Mouse (Mus musculus) midbrain, postnatal 0 days (tissue): Measurements from ENCODE around the gene Rsph14. TPM values are rescaled to one million over a fixed set of nuclear protein-coding genes. Genes with fewer than 3 reads are reported as not detected.
A peak's percentile ranks its signal among the peaks of the same experiment; 100 is the strongest.

Source experiments
- ATAC-seq: fragments of 200-750 bp; cut with Nextera tagmentation; 2 replicates; pipeline ENCODE4 v1.8.0; 2017; ENCODE audit warnings: moderate number of reproducible peaks, mild to moderate bottlenecking, moderate TSS enrichment, moderate library complexity; ENCODE audit not compliant: low FRiP score
- DNase-seq: peaks from one replicate; pipeline ENCODE4 v3.0.0-alpha.2; 2015; ENCODE audit warnings: low spot score
- H3K27ac ChIP-seq: fragments of 300-500 bp; sonication (generic); 2 replicates; pipeline ENCODE4 v1.5.1; 2014; ENCODE audit warnings: low read depth, mild to moderate bottlenecking, low read length, mixed read lengths
- H3K27me3 ChIP-seq: fragments of 300-500 bp; sonication (generic); 2 replicates; pipeline ENCODE4 v1.6.1; 2014; ENCODE audit warnings: low read length, control low read depth, mixed read lengths; ENCODE audit not compliant: insufficient read depth
- H3K36me3 ChIP-seq: fragments of 300-500 bp; sonication (generic); 2 replicates; pipeline ENCODE4 v1.6.1; 2014; ENCODE audit warnings: low read length, control low read depth, mixed read lengths; ENCODE audit not compliant: insufficient read depth
- H3K4me1 ChIP-seq: fragments of 300-500 bp; sonication (generic); 2 replicates; pipeline ENCODE4 v1.6.1; 2014; ENCODE audit warnings: mild to moderate bottlenecking, control low read depth, antibody characterized with exemption, low read length, mixed read lengths; ENCODE audit not compliant: insufficient read depth
- H3K4me2 ChIP-seq: fragments of 300-500 bp; sonication (generic); 2 replicates; pipeline ENCODE4 v1.6.1; 2014; ENCODE audit warnings: low read depth, mild to moderate bottlenecking, low read length, mixed read lengths; ENCODE audit not compliant: poor library complexity, severe bottlenecking
- H3K4me3 ChIP-seq: fragments of 300-500 bp; sonication (generic); 2 replicates; pipeline ENCODE4 v1.5.1; 2014; ENCODE audit warnings: low read depth, mild to moderate bottlenecking, low read length, moderate library complexity
- H3K9ac ChIP-seq: fragments of 300-500 bp; sonication (generic); replicated peaks from 2 replicates; pipeline ENCODE4 v1.6.1; 2014; ENCODE audit warnings: mild to moderate bottlenecking, low read length, moderate library complexity, mixed read lengths; ENCODE audit not compliant: poor library complexity, severe bottlenecking
- H3K9me3 ChIP-seq: fragments of 300-500 bp; sonication (generic); 2 replicates; pipeline ENCODE4 v1.6.1; 2016; ENCODE audit warnings: low read length, control low read depth
- CTCF ChIP-seq: IDR thresholded peaks from 2 replicates; pipeline ENCODE4 v1.5.1; 2016; ENCODE audit warnings: antibody characterized with exemption, mild to moderate bottlenecking
- WGBS: fragments of 180-500 bp; shearing (Covaris S2); extraction: QIAGEN DNeasy Blood & Tissue Kit; methylation state at CpG from one replicate; pipeline ENCODE4 v1.1.7; 2014; 5-methylcytosine and 5-hydroxymethylcytosine counted together
- polyA plus RNA-seq: library from polyadenylated mRNA; unstranded; fragments of >200 nt; fragmentation: Nextera tagmentation; extraction: Ambion mirVana; gene quantifications from 2 replicates; pipeline ENCODE4 v1.2.1, GENCODE M21; 2015
- total RNA-seq: library from RNA; depleted of rRNA; stranded (reverse); fragments of >200 nt; gene quantifications from 2 replicates; pipeline ENCODE4 v1.2.3, GENCODE M21; 2014

Gene Rsph14
- total and polyA plus RNA-seq, 2 experiments from 2014 or later, result 0.27 to 1.2 TPM

- no peak for DNase-seq
- Histone ChIP-seq H3K4me2 (no peak overlapping the region), H3K9me3 (no peaks in the 10 kb centered on the region), H3K9ac (no peak overlapping the region), H3K27me3 (no peaks in the 10 kb centered on the region), H3K4me1 (no peaks in the 10 kb centered on the region), H3K27ac (no peak overlapping the region), H3K4me3 (no peak overlapping the region), H3K36me3 (peaks cover 10% of the 10 kb centered on the region)
- no peak for ATAC-seq
- no peak for TF ChIP-seq CTCF
- WGBS, result 71% methylated on average over 1 of the region's 2 CpGs
Measured at GRCm38 (mm10) chr10:75020271-75020670, 12.1 kb downstream of the Rsph14 start.

DNA sequence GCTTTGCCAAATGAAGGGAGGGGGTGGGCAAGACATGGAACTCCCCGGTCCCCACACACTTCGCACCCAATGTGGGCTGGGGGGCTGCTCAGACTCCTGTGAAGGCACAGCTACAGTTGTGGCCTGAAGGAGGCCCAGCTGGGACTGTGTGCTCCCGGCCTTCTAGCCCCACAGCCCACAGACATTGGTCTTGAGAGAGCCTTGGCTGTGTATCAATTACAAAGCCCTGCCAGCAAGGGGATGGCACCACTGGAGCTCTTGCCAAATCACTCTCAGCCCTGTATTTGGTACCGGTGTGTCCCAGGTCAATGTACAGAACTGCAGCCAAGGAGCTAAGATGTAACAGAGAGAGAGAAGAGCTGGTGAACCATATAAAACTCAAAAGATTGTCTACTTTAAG, 15.9 kb downstream of the Rsph14 start:
- no peak for ATAC-seq
- H3K9ac ChIP-seq, result no peak overlapping the region

GRCm38 (mm10) chr10:75015465-75015864, 16.9 kb downstream of the Rsph14 start:
- no peak for TF ChIP-seq CTCF
- Histone ChIP-seq H3K27me3 (no peaks in the 10 kb centered on the region), H3K9ac (no peak overlapping the region), H3K27ac (no peak overlapping the region), H3K36me3 (peaks cover 20% of the 10 kb centered on the region), H3K4me3 (no peak overlapping the region), H3K4me1 (no peaks in the 10 kb centered on the region), H3K4me2 (no peak overlapping the region), H3K9me3 (no peaks in the 10 kb centered on the region)
- DNase-seq, result no peak
- ATAC-seq, result no peak
- 74% methylated on average over 14 of the region's 14 CpGs for WGBS

More for the DNA sequence above, 15.9 kb downstream of the Rsph14 start:
- no peak for TF ChIP-seq CTCF
- DNase-seq, result peak; percentile 45
- Histone ChIP-seq H3K9me3 (no peaks in the 10 kb centered on the region), H3K4me2 (no peak overlapping the region), H3K4me3 (no peak overlapping the region), H3K4me1 (no peaks in the 10 kb centered on the region), H3K36me3 (peaks cover 18% of the 10 kb centered on the region), H3K27ac (no peak overlapping the region), H3K27me3 (no peaks in the 10 kb centered on the region)
- WGBS, result 76% methylated on average over 4 of the region's 4 CpGs

- Histone ChIP-seq H3K9ac (no peak overlapping the region), H3K27me3 (no peaks in the 10 kb centered on the region), H3K4me2 (no peak overlapping the region), H3K4me3 (no peak overlapping the region), H3K36me3 (peaks cover 15% of the 10 kb centered on the region), H3K4me1 (peaks cover 16% of the 10 kb centered on the region; the same call in 1 of the 2 replicates), H3K27ac (no peak overlapping the region), H3K9me3 (no peaks in the 10 kb centered on the region)
- ATAC-seq, result no peak
- TF ChIP-seq CTCF, result no peak
- DNase-seq, result no peak
- 65% methylated on average over 15 of the region's 15 CpGs for WGBS
Measured at GRCm38 (mm10) chr10:75010704-75011103, 21.7 kb downstream of the Rsph14 start.

- no peak; the same call in 1 of the 2 replicates for ATAC-seq
- no peaks in the 10 kb centered on the region for H3K9me3 ChIP-seq
- H3K9ac ChIP-seq, result no peak overlapping the region; the same call in 1 of the 2 replicates
- no peak overlapping the region for H3K4me3 ChIP-seq
- H3K27ac ChIP-seq, result peak overlapping the region; percentile 4; the same call in 1 of the 2 replicates
- no peaks in the 10 kb centered on the region for H3K27me3 ChIP-seq
- 44% methylated on average over 8 of the region's 8 CpGs for WGBS
- no peak overlapping the region for H3K4me2 ChIP-seq
- DNase-seq, result no peak
- H3K36me3 ChIP-seq, result peaks cover 6% of the 10 kb centered on the region; the same call in 1 of the 2 replicates
- TF ChIP-seq CTCF, result no peak
- H3K4me1 ChIP-seq, result peaks cover 16% of the 10 kb centered on the region; the same call in 1 of the 2 replicates
Measured at GRCm38 (mm10) chr10:75006889-75007662, 25.3 kb downstream of the Rsph14 start.

- no peaks in the 10 kb centered on the region for H3K9me3 ChIP-seq
- DNase-seq (no peak), ATAC-seq (no peak)
- WGBS, result 81% methylated on average over 3 of the region's 3 CpGs
- peaks cover 16% of the 10 kb centered on the region; the same call in 1 of the 2 replicates for H3K4me1 ChIP-seq
- no peak overlapping the region for H3K4me2 ChIP-seq
- H3K36me3 ChIP-seq, result peaks cover 7% of the 10 kb centered on the region; the same call in 1 of the 2 replicates
- H3K9ac ChIP-seq, result no peak overlapping the region
- no peaks in the 10 kb centered on the region for H3K27me3 ChIP-seq
- no peak for TF ChIP-seq CTCF
- H3K4me3 ChIP-seq, result no peak overlapping the region
- no peak overlapping the region for H3K27ac ChIP-seq
Measured at GRCm38 (mm10) chr10:75004067-75004466, 28.3 kb downstream of the Rsph14 start.
